Mouse (Mus musculus) hindbrain, embryonic 14.5 days (tissue): ENCODE measurements around the gene Ano10. TPM values are rescaled to one million over a fixed set of nuclear protein-coding genes. Genes with fewer than 3 reads are reported as not detected.

Experiments
- ATAC-seq: fragments of 200-750 bp; cut with Nextera tagmentation; 2 replicates; pipeline ENCODE4 v1.8.0; 2017; ENCODE audit warnings: moderate number of reproducible peaks, mild to moderate bottlenecking, moderate TSS enrichment, moderate library complexity; ENCODE audit not compliant: low FRiP score
- DNase-seq: peaks from one replicate; pipeline ENCODE4 v3.0.0-alpha.2; 2015; ENCODE audit warnings: low spot score
- H3K27ac ChIP-seq: fragments of 300-500 bp; sonication (generic); 2 replicates; pipeline ENCODE4 v1.5.1; 2014; ENCODE audit warnings: mild to moderate bottlenecking, moderate library complexity
- H3K27me3 ChIP-seq: fragments of 300-500 bp; sonication (generic); 2 replicates; pipeline ENCODE4 v1.6.1; 2014; ENCODE audit warnings: mild to moderate bottlenecking, low read length, mixed read lengths; ENCODE audit not compliant: control insufficient read depth, insufficient read depth
- H3K36me3 ChIP-seq: fragments of 300-500 bp; sonication (generic); replicated peaks from 2 replicates; pipeline ENCODE4 v1.6.1; 2014; ENCODE audit not compliant: control insufficient read depth, insufficient read depth
- H3K4me1 ChIP-seq: fragments of 300-500 bp; sonication (generic); replicated peaks from 2 replicates; pipeline ENCODE4 v1.6.1; 2014; ENCODE audit warnings: antibody characterized with exemption, low read length, mixed read lengths; ENCODE audit not compliant: control insufficient read depth, insufficient read depth
- H3K4me2 ChIP-seq: fragments of 300-500 bp; sonication (generic); replicated peaks from 2 replicates; pipeline ENCODE4 v1.6.1; 2014; ENCODE audit warnings: mild to moderate bottlenecking, moderate library complexity
- H3K4me3 ChIP-seq: fragments of 300-500 bp; sonication (generic); replicated peaks from 2 replicates; pipeline ENCODE4 v1.5.1; 2014; ENCODE audit warnings: mild to moderate bottlenecking, low read length
- H3K9ac ChIP-seq: fragments of 300-500 bp; sonication (generic); 2 replicates; pipeline ENCODE4 v1.6.1; 2014
- H3K9me3 ChIP-seq: fragments of 300-500 bp; sonication (generic); 2 replicates; pipeline ENCODE4 v1.6.1; 2016; ENCODE audit warnings: low read length; ENCODE audit not compliant: control insufficient read depth
- WGBS: fragments of 180-500 bp; shearing (Covaris S2); extraction: QIAGEN DNeasy Blood & Tissue Kit; methylation state at CpG from one replicate; pipeline ENCODE4 v1.1.7; 2014; 5-methylcytosine and 5-hydroxymethylcytosine counted together
- polyA plus RNA-seq: library from polyadenylated mRNA; unstranded; fragments of >200 nt; fragmentation: Nextera tagmentation; extraction: Ambion mirVana; gene quantifications from 2 replicates; pipeline ENCODE4 v1.2.1, GENCODE M21; 2014

Ano10 gene
- polyA plus RNA-seq, 1 experiment from 2014 or later = 43.6 TPM

DNA sequence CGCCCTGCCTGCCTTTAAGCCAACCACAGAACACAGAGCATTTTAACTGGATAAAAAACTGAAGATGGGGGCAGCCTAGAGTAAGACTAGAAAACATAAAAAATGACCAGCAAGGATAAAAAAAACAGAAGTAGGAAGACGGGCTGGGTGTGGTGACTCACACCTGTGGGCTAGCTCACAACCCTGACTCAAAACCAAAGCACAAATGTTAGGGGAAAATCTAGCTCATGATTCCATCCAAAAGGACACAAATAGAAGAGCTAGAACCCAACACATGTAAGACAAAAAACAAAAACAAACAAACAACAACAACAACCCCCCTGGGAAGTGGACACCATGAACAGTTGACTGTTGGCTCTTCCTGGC lies 49.4 kb downstream of the Ano10 start:
- H3K4me1 ChIP-seq = peaks cover 9% of the 10 kb centered on the region; the same call in 1 of the 2 replicates

DNA sequence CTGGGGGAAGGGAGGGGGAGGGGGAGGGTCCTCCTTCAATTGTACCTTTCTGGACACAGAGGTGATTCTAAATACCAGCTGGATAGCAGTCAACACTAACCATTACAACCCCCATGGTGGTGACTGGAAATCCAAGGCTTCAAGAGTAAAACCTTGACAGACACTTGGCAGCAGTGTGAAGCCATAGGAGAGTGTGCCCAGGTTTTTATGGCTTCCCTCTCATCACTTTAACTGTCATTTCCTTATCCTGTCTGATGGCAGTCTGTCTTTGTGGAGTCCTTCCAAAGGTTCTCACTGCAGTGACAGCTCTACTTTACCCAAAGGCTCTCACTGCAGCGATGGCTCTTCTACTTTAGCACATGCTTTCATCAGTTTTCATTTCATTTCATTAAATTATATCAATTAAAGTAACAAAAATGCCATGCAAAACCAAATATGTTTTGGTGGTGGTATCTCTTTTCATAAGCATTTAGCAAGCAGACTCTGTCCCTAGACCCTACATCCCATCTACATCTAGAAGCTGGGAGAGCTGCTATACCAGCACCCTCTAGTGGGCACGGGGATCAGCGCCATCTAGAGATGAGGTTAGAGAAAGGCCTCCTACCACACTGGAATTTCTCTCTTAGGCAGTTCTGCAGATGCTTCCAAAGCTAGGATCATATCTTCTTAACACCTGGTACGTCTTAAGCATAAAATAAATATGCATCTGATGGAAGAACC lies 50.0 kb downstream of the Ano10 start:
- H3K27ac ChIP-seq = no peak overlapping the region
- 40% methylated on average over 4 of the region's 4 CpGs for WGBS
- ATAC-seq (no peak), DNase-seq (peak; percentile 55)
- H3K9me3 ChIP-seq = no peaks in the 10 kb centered on the region
- peaks cover 5% of the 10 kb centered on the region for H3K36me3 ChIP-seq
- H3K4me2 ChIP-seq = no peak overlapping the region
- no peak overlapping the region for H3K9ac ChIP-seq
- no peak overlapping the region for H3K4me3 ChIP-seq
- peaks cover 9% of the 10 kb centered on the region; the same call in 1 of the 2 replicates for H3K4me1 ChIP-seq
- no peaks in the 10 kb centered on the region for H3K27me3 ChIP-seq

More for the DNA sequence above, 49.4 kb downstream of the Ano10 start:
- Histone ChIP-seq H3K4me2 (no peak overlapping the region), H3K27me3 (no peaks in the 10 kb centered on the region), H3K9me3 (no peaks in the 10 kb centered on the region), H3K36me3 (peaks cover 10% of the 10 kb centered on the region), H3K27ac (no peak overlapping the region), H3K9ac (no peak overlapping the region), H3K4me3 (no peak overlapping the region)
- 41% methylated on average over 2 of the region's 2 CpGs for WGBS
- no peak for DNase-seq
- ATAC-seq = no peak

DNA sequence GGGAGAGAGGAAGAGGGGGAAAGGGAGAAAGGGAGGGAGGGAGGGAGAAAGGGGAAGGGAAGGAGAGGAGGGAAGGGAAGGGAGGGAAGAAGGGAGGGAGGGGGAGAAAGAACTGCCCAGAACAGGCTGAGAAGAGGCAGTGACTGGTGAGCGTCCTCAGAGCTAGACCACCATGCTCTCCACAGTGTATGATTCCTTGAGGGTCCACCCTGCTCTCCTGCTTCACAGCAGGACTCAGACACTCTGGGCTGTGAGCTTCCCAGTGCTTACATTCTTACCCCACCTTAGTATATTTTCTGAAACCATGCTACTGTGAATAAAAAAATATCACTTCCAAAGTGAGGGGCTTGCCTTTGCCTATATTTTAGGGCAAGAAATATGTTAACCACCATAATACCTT lies 50.9 kb downstream of the Ano10 start:
- 62% methylated on average over 1 of the region's 1 CpGs for WGBS
- H3K4me1 ChIP-seq = peaks cover 9% of the 10 kb centered on the region; the same call in 1 of the 2 replicates
- no peak overlapping the region for H3K4me2 ChIP-seq
- no peak overlapping the region for H3K9ac ChIP-seq
- no peak for DNase-seq
- H3K36me3 ChIP-seq = peaks cover 5% of the 10 kb centered on the region
- ATAC-seq = no peak
- no peaks in the 10 kb centered on the region for H3K27me3 ChIP-seq
- no peaks in the 10 kb centered on the region for H3K9me3 ChIP-seq
- no peak overlapping the region for H3K4me3 ChIP-seq
- no peak overlapping the region for H3K27ac ChIP-seq

DNA sequence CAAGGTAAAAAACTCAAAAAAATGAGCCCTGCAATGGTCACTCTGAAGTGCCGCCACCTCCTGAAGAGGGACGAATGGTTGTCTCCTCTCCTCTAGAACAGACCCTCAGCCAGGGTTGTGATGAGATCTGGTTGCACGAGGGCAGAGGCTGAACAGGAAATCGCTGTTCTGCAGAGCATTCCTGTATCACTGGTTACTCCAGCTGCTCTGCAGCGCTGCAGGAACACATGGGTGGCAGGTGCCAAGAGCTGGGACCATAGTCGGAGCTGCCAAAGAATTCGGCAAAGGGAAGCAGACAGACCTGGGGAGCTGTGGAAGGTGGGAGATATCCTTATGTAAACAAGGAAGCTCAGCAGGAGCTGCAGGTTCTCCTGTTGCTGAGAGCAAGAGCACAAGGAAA lies 51.4 kb downstream of the Ano10 start:
- no peak for DNase-seq
- Histone ChIP-seq H3K9ac (no peak overlapping the region), H3K9me3 (no peaks in the 10 kb centered on the region), H3K4me3 (no peak overlapping the region), H3K27ac (no peak overlapping the region), H3K4me2 (no peak overlapping the region), H3K27me3 (no peaks in the 10 kb centered on the region), H3K36me3 (peaks cover 5% of the 10 kb centered on the region), H3K4me1 (peaks cover 9% of the 10 kb centered on the region; the same call in 1 of the 2 replicates)
- WGBS = 35% methylated on average over 7 of the region's 7 CpGs
- ATAC-seq = no peak

- Histone ChIP-seq H3K9ac (no peak overlapping the region), H3K4me3 (no peak overlapping the region), H3K27me3 (no peaks in the 10 kb centered on the region), H3K4me2 (no peak overlapping the region), H3K36me3 (peaks cover 5% of the 10 kb centered on the region), H3K4me1 (peaks cover 9% of the 10 kb centered on the region; the same call in 1 of the 2 replicates), H3K9me3 (no peaks in the 10 kb centered on the region), H3K27ac (peak overlapping the region; percentile 59; the same call in 1 of the 2 replicates)
- WGBS = 52% methylated on average over 10 of the region's 10 CpGs
- peak; percentile 59 for ATAC-seq
- no peak for DNase-seq
These were observed 52.3 kb downstream of the Ano10 start for GRCm38 (mm10) chr9:122241812-122242400.

DNA sequence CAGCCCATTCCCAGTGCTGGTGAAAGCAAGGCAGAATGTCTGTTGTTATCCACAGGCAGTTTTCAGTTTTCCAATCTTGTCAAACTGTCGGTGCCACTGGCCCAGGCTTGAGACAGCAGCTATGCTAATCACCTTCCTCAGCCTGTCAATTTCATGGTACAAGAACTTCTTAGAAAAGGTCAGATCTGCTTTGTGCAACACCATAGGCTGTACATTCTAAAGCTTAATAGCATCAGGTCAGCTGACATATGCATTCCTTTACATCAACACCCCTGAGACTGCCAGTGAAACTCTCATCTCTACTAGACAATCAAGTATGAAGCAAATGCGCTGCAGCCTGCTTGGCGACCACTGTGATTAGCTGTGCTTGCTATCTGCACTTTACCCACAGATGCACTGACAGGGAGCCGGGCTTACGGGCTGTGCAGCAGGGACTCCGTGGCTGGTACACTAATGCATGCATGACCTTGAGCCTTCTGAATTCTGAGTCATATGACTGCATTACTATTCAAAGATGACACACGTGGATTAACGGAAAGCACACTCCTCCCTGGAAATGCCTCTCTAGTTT lies 53.5 kb downstream of the Ano10 start:
- H3K27ac ChIP-seq = peak overlapping the region; percentile 59
- no peak overlapping the region for H3K4me3 ChIP-seq
- H3K27me3 ChIP-seq = no peaks in the 10 kb centered on the region
- H3K9me3 ChIP-seq = no peaks in the 10 kb centered on the region
- no peak overlapping the region for H3K9ac ChIP-seq
- ATAC-seq = peak; percentile 51; the same call in 1 of the 2 replicates
- H3K4me1 ChIP-seq = peaks cover 9% of the 10 kb centered on the region; the same call in 1 of the 2 replicates
- no peaks in the 10 kb centered on the region; the same call in 1 of the 2 replicates for H3K36me3 ChIP-seq
- DNase-seq = no peak
- no peak overlapping the region for H3K4me2 ChIP-seq
- 27% methylated on average over 8 of the region's 8 CpGs for WGBS

DNA sequence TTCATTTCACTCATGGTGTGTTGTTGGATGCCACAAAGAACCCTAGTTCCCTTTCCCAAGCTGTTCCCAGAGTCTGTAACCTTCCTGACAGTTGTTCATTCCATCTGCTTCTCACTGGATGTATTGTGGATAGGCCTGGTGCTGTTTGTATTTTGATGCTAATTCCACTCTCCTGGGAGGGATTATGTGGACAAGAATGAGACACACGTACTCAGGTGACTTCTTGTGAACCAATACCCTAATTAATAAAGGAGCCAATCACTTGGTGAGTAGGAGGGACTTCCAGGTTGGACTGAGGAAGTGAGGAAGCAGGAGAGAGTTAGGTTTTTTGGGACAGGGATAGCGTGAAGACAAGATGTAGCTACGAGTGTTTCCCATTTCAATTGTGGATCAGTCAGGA lies 59.5 kb downstream of the Ano10 start:
- no peak for DNase-seq
- ATAC-seq = no peak
- WGBS = 74% methylated on average over 3 of the region's 3 CpGs

DNA sequence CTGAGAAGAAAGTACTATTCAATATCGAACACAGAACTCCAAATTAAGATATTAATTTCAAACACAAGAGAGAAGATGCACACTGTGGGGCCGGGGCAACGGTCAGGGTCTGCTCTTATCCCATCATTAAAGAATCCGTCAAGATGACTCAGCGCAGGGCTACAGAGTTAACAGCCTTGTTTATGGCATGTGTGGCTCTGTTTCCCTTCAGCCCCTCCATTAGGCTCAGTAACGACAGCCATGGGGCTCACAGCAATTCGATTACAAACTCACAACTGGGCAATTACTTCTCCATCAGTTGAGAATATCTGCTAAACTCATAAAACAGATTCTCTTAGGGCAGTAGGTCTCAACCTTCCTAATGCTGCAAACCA lies 60.3 kb downstream of the Ano10 start:
- H3K27me3 ChIP-seq = no peaks in the 10 kb centered on the region
- DNase-seq = no peak
- H3K4me2 ChIP-seq = no peak overlapping the region
- 87% methylated on average over 7 of the region's 7 CpGs for WGBS
- no peak for ATAC-seq
- H3K9me3 ChIP-seq = no peaks in the 10 kb centered on the region
- H3K4me1 ChIP-seq = no peaks in the 10 kb centered on the region
- H3K36me3 ChIP-seq = 0 out of 2 replicates have a peak, but pooled peaks cover 5% of the 10 kb centered on the region
- no peak overlapping the region for H3K9ac ChIP-seq
- no peak overlapping the region for H3K27ac ChIP-seq
- H3K4me3 ChIP-seq = no peak overlapping the region

More for the DNA sequence above, 59.5 kb downstream of the Ano10 start:
- Histone ChIP-seq H3K9me3 (no peaks in the 10 kb centered on the region), H3K4me1 (no peaks in the 10 kb centered on the region), H3K36me3 (0 out of 2 replicates have a peak, but pooled peaks cover 5% of the 10 kb centered on the region), H3K4me2 (no peak overlapping the region), H3K9ac (no peak overlapping the region), H3K4me3 (no peak overlapping the region), H3K27me3 (no peaks in the 10 kb centered on the region), H3K27ac (no peak overlapping the region)

GRCm38 (mm10) chr9:122233316-122233971 lies 60.8 kb downstream of the Ano10 start:
- 95% methylated on average over 8 of the region's 8 CpGs for WGBS
- no peak overlapping the region for H3K27ac ChIP-seq
- H3K27me3 ChIP-seq = no peaks in the 10 kb centered on the region

More at GRCm38 (mm10) chr9:122233316-122233971, 60.8 kb downstream of the Ano10 start:
- no peak overlapping the region for H3K9ac ChIP-seq
- no peak for DNase-seq
- no peaks in the 10 kb centered on the region for H3K9me3 ChIP-seq
- no peak overlapping the region for H3K4me3 ChIP-seq
- 0 out of 2 replicates have a peak, but pooled peaks cover 5% of the 10 kb centered on the region for H3K36me3 ChIP-seq
- no peak for ATAC-seq
- H3K4me2 ChIP-seq = no peak overlapping the region
- no peaks in the 10 kb centered on the region for H3K4me1 ChIP-seq
